Mouse (Mus musculus) embryonic facial prominence, embryonic 15.5 days (tissue): ENCODE data around the gene Snx18. TPM values are rescaled to one million over a fixed set of nuclear protein-coding genes. Genes with fewer than 3 reads are reported as not detected.

ENCODE experiments used
- ATAC-seq: fragments of 200-750 bp; cut with Nextera tagmentation; 2 replicates; pipeline ENCODE4 v1.8.0; 2017; ENCODE audit warnings: low read depth, moderate TSS enrichment; ENCODE audit not compliant: insufficient number of reproducible peaks, low FRiP score, low TSS enrichment
- H3K27ac ChIP-seq: fragments of 300-500 bp; sonication (generic); replicated peaks from 2 replicates; pipeline ENCODE4 v1.5.1; 2015; ENCODE audit warnings: mild to moderate bottlenecking, inconsistent platforms
- H3K27me3 ChIP-seq: fragments of 300-500 bp; sonication (generic); 2 replicates; pipeline ENCODE4 v1.6.1; 2015; ENCODE audit warnings: inconsistent platforms
- H3K36me3 ChIP-seq: fragments of 300-500 bp; sonication (generic); 2 replicates; pipeline ENCODE4 v1.6.1; 2015; ENCODE audit warnings: mild to moderate bottlenecking, inconsistent platforms
- H3K4me1 ChIP-seq: fragments of 300-500 bp; sonication (generic); 2 replicates; pipeline ENCODE4 v1.6.1; 2015; ENCODE audit warnings: inconsistent platforms
- H3K4me2 ChIP-seq: fragments of 300-500 bp; sonication (generic); replicated peaks from 2 replicates; pipeline ENCODE4 v1.6.1; 2015; ENCODE audit warnings: mild to moderate bottlenecking, inconsistent platforms
- H3K4me3 ChIP-seq: fragments of 300-500 bp; sonication (generic); replicated peaks from 2 replicates; pipeline ENCODE4 v1.5.1; 2015; ENCODE audit warnings: mild to moderate bottlenecking, inconsistent platforms
- H3K9ac ChIP-seq: fragments of 300-500 bp; sonication (generic); 2 replicates; pipeline ENCODE4 v1.6.1; 2015; ENCODE audit warnings: inconsistent platforms
- H3K9me3 ChIP-seq: fragments of 300-500 bp; sonication (generic); replicated peaks from 2 replicates; pipeline ENCODE4 v1.6.1; 2016; ENCODE audit warnings: inconsistent platforms
- WGBS: fragments of 180-500 bp; shearing (Covaris S2); methylation state at CpG from one replicate; pipeline ENCODE4 v1.1.7; 2015; 5-methylcytosine and 5-hydroxymethylcytosine counted together
- polyA plus RNA-seq: library from polyadenylated mRNA; unstranded; fragments of >200 nt; fragmentation: Nextera tagmentation; extraction: Ambion mirVana; gene quantifications from 2 replicates; pipeline ENCODE4 v1.2.1, GENCODE M21; 2015

The Snx18 gene
- polyA plus RNA-seq = 23.5 and 25.0 TPM in 2 replicates

GRCm38 (mm10) chr13:113617891-113618823, at the start of gene Snx18:
Gene Snx18 (minus strand): TSS chr13:113618564.
- WGBS = under 1% methylated on average over 118 of the region's 119 CpGs
- peak within 1 kb of the TSS; percentile 95 for H3K27ac ChIP-seq
- peaks cover 57% of the 10 kb centered on the region for H3K4me1 ChIP-seq
- H3K9me3 ChIP-seq = no peaks in the 10 kb centered on the region
- H3K4me2 ChIP-seq = peak within 1 kb of the TSS; percentile 80
- H3K4me3 ChIP-seq = peak within 1 kb of the TSS; percentile 90
- no peaks in the 10 kb centered on the region for H3K27me3 ChIP-seq
- ATAC-seq = peak; percentile 94
- peak within 1 kb of the TSS; percentile 94 for H3K9ac ChIP-seq
- H3K36me3 ChIP-seq = no peaks in the 10 kb centered on the region

- 74% methylated on average over 7 of the region's 7 CpGs for WGBS
- no peaks in the 10 kb centered on the region for H3K9me3 ChIP-seq
- no peak overlapping the region for H3K4me2 ChIP-seq
- H3K4me1 ChIP-seq = peaks cover 16% of the 10 kb centered on the region
- H3K36me3 ChIP-seq = no peaks in the 10 kb centered on the region
- H3K9ac ChIP-seq = no peak overlapping the region
- H3K27me3 ChIP-seq = no peaks in the 10 kb centered on the region; the same call in 1 of the 2 replicates
- ATAC-seq = no peak
- H3K4me3 ChIP-seq = no peak overlapping the region
- H3K27ac ChIP-seq = no peak overlapping the region
Measured at GRCm38 (mm10) chr13:113663883-113664282, 45.5 kb upstream of the Snx18 start.

GRCm38 (mm10) chr13:113663151-113663779, 44.9 kb upstream of the Snx18 start, which contains the start of gene Hspb3:
Gene Hspb3 (minus strand): TSS chr13:113663676.
- H3K4me2 ChIP-seq = peak within 1 kb of the TSS; percentile 12; the same call in 1 of the 2 replicates
- no peak within 1 kb of the TSS for H3K9ac ChIP-seq

GRCm38 (mm10) chr13:113661826-113662271, 43.5 kb upstream of the Snx18 start:
- ATAC-seq = peak; percentile 54; the same call in 1 of the 2 replicates
- H3K9ac ChIP-seq = no peak overlapping the region
- no peaks in the 10 kb centered on the region; the same call in 1 of the 2 replicates for H3K27me3 ChIP-seq
- WGBS = 55% methylated on average over 7 of the region's 7 CpGs
- 0 out of 2 replicates have a peak overlapping the region, but pooled peaks have one; percentile 34 for H3K27ac ChIP-seq
- H3K9me3 ChIP-seq = no peaks in the 10 kb centered on the region
- no peaks in the 10 kb centered on the region for H3K36me3 ChIP-seq
- H3K4me1 ChIP-seq = peaks cover 16% of the 10 kb centered on the region
- no peak overlapping the region for H3K4me2 ChIP-seq
- H3K4me3 ChIP-seq = no peak overlapping the region

More at GRCm38 (mm10) chr13:113663151-113663779, 44.9 kb upstream of the Snx18 start, which contains the start of gene Hspb3:
- Histone ChIP-seq H3K9me3 (no peaks in the 10 kb centered on the region), H3K27me3 (no peaks in the 10 kb centered on the region; the same call in 1 of the 2 replicates), H3K36me3 (no peaks in the 10 kb centered on the region), H3K4me1 (peaks cover 16% of the 10 kb centered on the region), H3K4me3 (peak within 1 kb of the TSS; percentile 7), H3K27ac (no peak within 1 kb of the TSS; the same call in 1 of the 2 replicates)
- 49% methylated on average over 28 of the region's 28 CpGs for WGBS
- ATAC-seq = no peak

- H3K4me2 ChIP-seq = no peak overlapping the region
- H3K27ac ChIP-seq = no peak overlapping the region
- WGBS = 59% methylated on average over 9 of the region's 9 CpGs
- no peak overlapping the region for H3K9ac ChIP-seq
- no peaks in the 10 kb centered on the region for H3K9me3 ChIP-seq
- H3K27me3 ChIP-seq = no peaks in the 10 kb centered on the region; the same call in 1 of the 2 replicates
- no peaks in the 10 kb centered on the region for H3K36me3 ChIP-seq
- no peak for ATAC-seq
- peaks cover 16% of the 10 kb centered on the region for H3K4me1 ChIP-seq
- no peak overlapping the region for H3K4me3 ChIP-seq
Measured at GRCm38 (mm10) chr13:113660576-113661310, 42.4 kb upstream of the Snx18 start.

GRCm38 (mm10) chr13:113657204-113657603, 38.8 kb upstream of the Snx18 start:
- Histone ChIP-seq H3K4me1 (peaks cover 5% of the 10 kb centered on the region; the same call in 1 of the 2 replicates), H3K27ac (no peak overlapping the region), H3K9ac (no peak overlapping the region), H3K9me3 (no peaks in the 10 kb centered on the region), H3K4me3 (no peak overlapping the region), H3K4me2 (no peak overlapping the region), H3K36me3 (no peaks in the 10 kb centered on the region), H3K27me3 (no peaks in the 10 kb centered on the region; the same call in 1 of the 2 replicates)
- 59% methylated on average over 7 of the region's 7 CpGs for WGBS
- ATAC-seq = no peak

- Histone ChIP-seq H3K36me3 (no peaks in the 10 kb centered on the region), H3K9me3 (no peaks in the 10 kb centered on the region), H3K9ac (no peak overlapping the region), H3K27me3 (no peaks in the 10 kb centered on the region), H3K4me1 (no peaks in the 10 kb centered on the region; the same call in 1 of the 2 replicates), H3K4me2 (no peak overlapping the region), H3K4me3 (no peak overlapping the region), H3K27ac (no peak overlapping the region)
- WGBS = 77% methylated on average over 4 of the region's 4 CpGs
- no peak for ATAC-seq
Measured at GRCm38 (mm10) chr13:113656639-113657038, 38.3 kb upstream of the Snx18 start.

- no peak overlapping the region for H3K9ac ChIP-seq
- H3K4me3 ChIP-seq = no peak overlapping the region
- H3K4me1 ChIP-seq = no peaks in the 10 kb centered on the region
- H3K27me3 ChIP-seq = no peaks in the 10 kb centered on the region
- no peak for ATAC-seq
- H3K27ac ChIP-seq = no peak overlapping the region
- 82% methylated on average over 4 of the region's 4 CpGs for WGBS
- H3K4me2 ChIP-seq = no peak overlapping the region
- H3K36me3 ChIP-seq = no peaks in the 10 kb centered on the region
- no peaks in the 10 kb centered on the region for H3K9me3 ChIP-seq
Measured at GRCm38 (mm10) chr13:113655511-113655910, 37.1 kb upstream of the Snx18 start.

- WGBS = 59% methylated on average over 11 of the region's 11 CpGs
- Histone ChIP-seq H3K27ac (no peak overlapping the region), H3K27me3 (no peaks in the 10 kb centered on the region), H3K4me1 (no peaks in the 10 kb centered on the region), H3K4me3 (no peak overlapping the region), H3K9ac (no peak overlapping the region), H3K36me3 (no peaks in the 10 kb centered on the region), H3K9me3 (no peaks in the 10 kb centered on the region), H3K4me2 (no peak overlapping the region)
- no peak for ATAC-seq
Measured at GRCm38 (mm10) chr13:113640944-113641597, 22.7 kb upstream of the Snx18 start.

- 27% methylated on average over 7 of the region's 7 CpGs for WGBS
- H3K27me3 ChIP-seq = no peaks in the 10 kb centered on the region
- H3K4me1 ChIP-seq = no peaks in the 10 kb centered on the region
- no peak overlapping the region for H3K4me2 ChIP-seq
- no peak overlapping the region for H3K4me3 ChIP-seq
- no peaks in the 10 kb centered on the region for H3K36me3 ChIP-seq
- no peak overlapping the region for H3K9ac ChIP-seq
- no peak for ATAC-seq
- H3K27ac ChIP-seq = no peak overlapping the region
- no peaks in the 10 kb centered on the region for H3K9me3 ChIP-seq
Measured at GRCm38 (mm10) chr13:113638914-113639313, 20.6 kb upstream of the Snx18 start.
